In genomic region chr14:122064519-122064918, GRCm38 (mm10) we compare ENCODE assay signal across 9 mouse cellular contexts. TPM values are rescaled to one million over a fixed set of nuclear protein-coding genes. Genes with fewer than 3 reads are reported as not detected.
DNase-seq lines count a peak whose midpoint lies in the region; ATAC-seq and TF ChIP-seq lines count a peak whose summit lies in the region.
"Had no signal": no experiment of that assay in that cellular context is flagged by ENCODE, and none has a peak within 500 bp of the region (broad histone marks: within the 10 kb centered on the region; RNA-seq: fewer than 3 reads in every experiment).

No protein-coding gene starts in this region.

- intact Hi-C loops in left cerebral cortex, postnatal 4 days (cut with DNase I): loop anchor here (5.0 kb wide), 1 partner anchor 68 kb away; no protein-coding TSS in a partner anchor

- no peaks in the 10 kb centered on the region for H3K4me1 ChIP-seq in kidney, embryonic 14.5 days (ENCODE audit: control insufficient read depth, insufficient read depth, low read length)
- H3K4me1 ChIP-seq in bone marrow, adult 2 months (ENCODE audit: control insufficient read depth, insufficient read depth, low read length): peaks cover 14% of the 10 kb centered on the region
- no peaks in the 10 kb centered on the region for H3K4me1 ChIP-seq in embryonic fibroblast, embryonic 13.5 days (ENCODE audit: control insufficient read depth, insufficient read depth, low read length)
- no peaks in the 10 kb centered on the region for H3K4me1 ChIP-seq in hindbrain, embryonic 12.5 days
- H3K4me1 ChIP-seq: embryonic facial prominence, embryonic 15.5 days had no signal

- no peak overlapping the region for H3K4me3 ChIP-seq in kidney, embryonic 14.5 days (ENCODE audit: low read length)
- H3K4me3 ChIP-seq in bone marrow, adult 2 months (replicated peaks; ENCODE audit: control insufficient read depth, low read depth, low read length): no peak overlapping the region
- H3K4me3 ChIP-seq in embryonic fibroblast, embryonic 13.5 days (ENCODE audit: insufficient read depth, low read length): no peak overlapping the region
- H3K4me3 ChIP-seq in hindbrain, embryonic 12.5 days: no peak overlapping the region
- H3K4me3 ChIP-seq: embryonic facial prominence, embryonic 15.5 days had no signal

- no peak overlapping the region for H3K9ac ChIP-seq in kidney, embryonic 14.5 days (ENCODE audit: low read depth, low read length)
- no peak overlapping the region for H3K9ac ChIP-seq in hindbrain, embryonic 12.5 days
- H3K9ac ChIP-seq: embryonic facial prominence, embryonic 15.5 days had no signal

- H3K27me3 ChIP-seq in kidney, embryonic 14.5 days (ENCODE audit: control insufficient read depth, insufficient read depth, low read length): no peaks in the 10 kb centered on the region
- no peaks in the 10 kb centered on the region for H3K27me3 ChIP-seq in hindbrain, embryonic 12.5 days
- H3K27me3 ChIP-seq: embryonic facial prominence, embryonic 15.5 days had no signal

- no peaks in the 10 kb centered on the region for H3K9me3 ChIP-seq in kidney, embryonic 14.5 days (ENCODE audit: control insufficient read depth, low read length)
- H3K9me3 ChIP-seq in hindbrain, embryonic 12.5 days (replicated peaks): no peaks in the 10 kb centered on the region
- H3K9me3 ChIP-seq: embryonic facial prominence, embryonic 15.5 days had no signal

- H3K27ac ChIP-seq in kidney, embryonic 14.5 days (ENCODE audit: low read depth, low read length): no peak overlapping the region
- H3K27ac ChIP-seq in bone marrow, adult 2 months (ENCODE audit: control insufficient read depth, insufficient read depth, low read depth, low read length, poor library complexity): peak overlapping the region; percentile 43; the same call in 1 of the 2 replicates
- no peak overlapping the region for H3K27ac ChIP-seq in embryonic fibroblast, embryonic 13.5 days (ENCODE audit: insufficient read depth, low read length)
- H3K27ac ChIP-seq in hindbrain, embryonic 12.5 days: no peak overlapping the region
- H3K27ac ChIP-seq: embryonic facial prominence, embryonic 15.5 days had no signal

- no peak for ATAC-seq in kidney, embryonic 14.5 days (ENCODE audit: low FRiP score, low TSS enrichment)
- 0 out of 2 replicates have a peak, but pooled peaks have one; percentile 17 for ATAC-seq in hindbrain, embryonic 12.5 days (ENCODE audit: low FRiP score)

- peak; percentile 72 for DNase-seq in kidney, adult 18-20 months
- DNase-seq in left cerebral cortex, postnatal 4 days: peak; percentile 68
- DNase-seq in ovary, postnatal 14 days (ENCODE audit: low spot score): peak; percentile 73
- peak; percentile 77 to 89 for DNase-seq in thymus, postnatal 10 days (ENCODE audit: low spot score in 2 of 2)

- WGBS in kidney, embryonic 14.5 days: 5% methylated on average over 2 of the region's 2 CpGs
- WGBS in bone marrow, adult 2 months: 1% methylated on average over 2 of the region's 2 CpGs
- 12% methylated on average over 2 of the region's 2 CpGs for WGBS in hindbrain, embryonic 12.5 days

- H3K36me3 ChIP-seq in kidney, embryonic 14.5 days (ENCODE audit: control insufficient read depth, insufficient read depth, low read length): no peaks in the 10 kb centered on the region
- no peaks in the 10 kb centered on the region for H3K36me3 ChIP-seq in hindbrain, embryonic 12.5 days
- H3K36me3 ChIP-seq: embryonic facial prominence, embryonic 15.5 days had no signal

- TF ChIP-seq CTCF in bone marrow, adult 2 months (IDR thresholded peaks at IDR 0.05; ENCODE audit: control insufficient read depth, insufficient read depth, low read length): peak; percentile 74
- peak; percentile 37; the same call in 1 of the 2 replicates for TF ChIP-seq CTCF in embryonic fibroblast, embryonic 13.5 days (IDR thresholded peaks at IDR 0.05; ENCODE audit: borderline replicate concordance, insufficient read depth, low read length)

- TF ChIP-seq POLR2A in bone marrow, adult 2 months (IDR thresholded peaks at IDR 0.05; ENCODE audit: borderline replicate concordance, control insufficient read depth, low read depth, low read length): no peak
- TF ChIP-seq POLR2A in embryonic fibroblast, embryonic 13.5 days (IDR thresholded peaks at IDR 0.05; ENCODE audit: low read depth, low read length): no peak

- H3K4me2 ChIP-seq in kidney, embryonic 14.5 days (replicated peaks; ENCODE audit: low read depth, low read length): no peak overlapping the region
- H3K4me2 ChIP-seq in hindbrain, embryonic 12.5 days (replicated peaks): no peak overlapping the region
- H3K4me2 ChIP-seq: embryonic facial prominence, embryonic 15.5 days had no signal

RNA-seq across cellular contexts. Expression of gene Timm8a2, which starts 30.0 kb away (rescaled TPM):
- not detected in 2 replicates for polyA plus RNA-seq in kidney, embryonic 14.5 days (2014; fragmentation: Nextera tagmentation; extraction: Ambion mirVana)
- polyA plus RNA-seq in bone marrow, adult 2 months (2011; ENCODE audit: insufficient read depth, insufficient read length, low replicate concordance, missing spikeins): not detected in 2 replicates
- not detected in 2 replicates for polyA plus RNA-seq in embryonic fibroblast, embryonic 13.5 days (2011; ENCODE audit: insufficient read length, low read depth, missing spikeins)
- polyA plus RNA-seq in hindbrain, embryonic 12.5 days (2016; fragmentation: Nextera tagmentation; extraction: Ambion mirVana): not detected in 2 replicates
- total RNA-seq in left cerebral cortex, postnatal 4 days (2021): under 1 TPM in 1 of 2 experiments, not detected in 1; 0.44 TPM
- polyA plus RNA-seq: embryonic facial prominence, embryonic 15.5 days had no signal

RNA-seq across cellular contexts. Expression of gene Tm9sf2, which starts 42.3 kb away (rescaled TPM):
- polyA plus RNA-seq in kidney, embryonic 14.5 days (2014; fragmentation: Nextera tagmentation; extraction: Ambion mirVana): 99.0 and 173 TPM in 2 replicates
- 17.1 and 22.3 TPM in 2 replicates for polyA plus RNA-seq in bone marrow, adult 2 months (2011; ENCODE audit: insufficient read depth, insufficient read length, low replicate concordance, missing spikeins)
- 155 and 161 TPM in 2 replicates for polyA plus RNA-seq in embryonic fibroblast, embryonic 13.5 days (2011; ENCODE audit: insufficient read length, low read depth, missing spikeins)
- 134 and 142 TPM in 2 replicates for polyA plus RNA-seq in hindbrain, embryonic 12.5 days (2016; fragmentation: Nextera tagmentation; extraction: Ambion mirVana)
- total RNA-seq in left cerebral cortex, postnatal 4 days (2021): 10 to 100 TPM; 68.4 to 71.7 TPM
